Mouse (Mus musculus) embryonic fibroblast, embryonic 13.5 days (primary cell): ENCODE measurements at regions not wholly inside any gene's neighbourhood (a gene's known extent, or its start where the extent isn't known, plus 50 kb on each side); places are given as distances from the start of the nearest gene placed in this dataset.

Source experiments
- CTCF ChIP-seq: IDR thresholded peaks from 2 replicates; pipeline ENCODE4 v1.5.1; 2011; ENCODE audit warnings: mild to moderate bottlenecking, control low read depth, low read length, moderate library complexity, borderline replicate concordance; ENCODE audit not compliant: insufficient read depth
- POLR2A ChIP-seq: IDR thresholded peaks from 2 replicates; pipeline ENCODE4 v1.6.1; 2011; ENCODE audit warnings: low read depth, mild to moderate bottlenecking, control low read depth, low read length, moderate library complexity

- TF ChIP-seq CTCF = no peak
- no peak for TF ChIP-seq POLR2A
Observed at GRCm38 (mm10) chr2:139114523-139114922, 379.2 kb upstream of the Sptlc3 start.
